ENCODE assay signal across 22 mouse cellular contexts in the genomic region with DNA sequence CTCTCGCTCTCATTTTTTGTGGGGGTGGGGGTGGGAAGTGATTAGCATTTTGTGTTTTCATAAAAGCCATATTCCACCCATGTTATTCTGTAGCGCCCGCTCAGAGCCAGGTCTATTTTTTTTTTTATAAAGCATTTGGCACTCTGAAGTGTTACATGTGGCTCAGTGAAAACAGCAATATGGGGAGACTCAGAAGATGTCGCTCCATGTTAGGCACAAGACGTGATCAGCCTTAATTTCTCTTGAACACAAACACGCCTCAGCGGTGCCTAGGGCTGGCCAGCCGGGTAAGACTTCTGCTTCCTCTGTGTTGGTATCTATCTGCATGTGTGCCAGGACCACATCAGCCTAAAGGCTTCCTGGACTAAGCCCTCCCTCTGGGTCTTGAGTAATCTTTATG. TPM values are rescaled to one million over a fixed set of nuclear protein-coding genes. Genes with fewer than 3 reads are reported as not detected.
A peak's percentile ranks its signal among the peaks of the same experiment; 100 is the strongest.
DNase-seq lines count a peak whose midpoint lies in the region; ATAC-seq and TF ChIP-seq lines count a peak whose summit lies in the region.
"Had no signal": no experiment of that assay in that cellular context is flagged by ENCODE, and none has a peak within 500 bp of the region (broad histone marks: within the 10 kb centered on the region; RNA-seq: fewer than 3 reads in every experiment).

No protein-coding gene starts in this region.

- WGBS in forebrain, embryonic 15.5 days, result 61% methylated on average over 8 of the region's 8 CpGs
- 93% methylated on average over 8 of the region's 8 CpGs for WGBS in forebrain, embryonic 10.5 days
- WGBS in forebrain, postnatal 0 days, result 57% methylated on average over 8 of the region's 8 CpGs

- no peak for DNase-seq in forebrain, embryonic 10.5 days (ENCODE audit: extremely low spot score, low spot score)
- peak; percentile 44 for DNase-seq in layer of hippocampus, adult 9-11 months
- no peak for DNase-seq in layer of hippocampus, postnatal 25 days (ENCODE audit: extremely low spot score in 1 of 2, low spot score in 1 of 2)
- peak; percentile 51 for DNase-seq in forebrain, postnatal 0 days
- no peak for DNase-seq in cerebellum, adult 11-12 months
- DNase-seq: adrenal gland, adult 2 months; adrenal gland, postnatal 14 days; cerebellum, adult 18-20 months; cerebellum, adult 9-10 months; cerebellum, postnatal 14 days; gastrocnemius, postnatal 25 days; heart, adult 18-20 months; heart, postnatal 10 days; heart, postnatal 36 days had no signal

- no peaks in the 10 kb centered on the region for H3K9me3 ChIP-seq in forebrain, embryonic 15.5 days
- no peaks in the 10 kb centered on the region for H3K9me3 ChIP-seq in forebrain, embryonic 10.5 days
- no peaks in the 10 kb centered on the region for H3K9me3 ChIP-seq in forebrain, postnatal 0 days (ENCODE audit: low read length)
- H3K9me3 ChIP-seq: heart, embryonic 12.5 days; heart, embryonic 15.5 days; hindbrain, embryonic 10.5 days; hindbrain, embryonic 13.5 days; intestine, embryonic 15.5 days had no signal

- H3K27ac ChIP-seq in forebrain, embryonic 15.5 days (replicated peaks), result peak overlapping the region; percentile 55
- H3K27ac ChIP-seq in forebrain, embryonic 10.5 days, result no peak overlapping the region
- H3K27ac ChIP-seq in forebrain, postnatal 0 days (ENCODE audit: low read depth, low read length), result no peak overlapping the region
- H3K27ac ChIP-seq: heart, embryonic 15.5 days; hindbrain, embryonic 10.5 days; hindbrain, embryonic 13.5 days; intestine, embryonic 15.5 days had no signal

- no peak for TF ChIP-seq CTCF in forebrain, postnatal 0 days (IDR thresholded peaks at IDR 0.05; ENCODE audit: low read depth)

- ATAC-seq in forebrain, embryonic 15.5 days (replicated peaks), result no peak; the same call in 1 of the 2 replicates
- ATAC-seq in forebrain, postnatal 0 days, result peak; percentile 56
- ATAC-seq: CD4-positive, CD25-positive, alpha-beta regulatory T cell, adult 4 months; hindbrain, embryonic 16.5 days; intestine, embryonic 15.5 days had no signal

- no peaks in the 10 kb centered on the region for H3K27me3 ChIP-seq in forebrain, embryonic 15.5 days
- H3K27me3 ChIP-seq in forebrain, embryonic 10.5 days (ENCODE audit: poor library complexity, severe bottlenecking), result no peaks in the 10 kb centered on the region
- no peaks in the 10 kb centered on the region for H3K27me3 ChIP-seq in forebrain, postnatal 0 days (ENCODE audit: insufficient read depth, low read length)
- H3K27me3 ChIP-seq: heart, embryonic 12.5 days; heart, embryonic 15.5 days; intestine, embryonic 15.5 days had no signal

- H3K4me3 ChIP-seq in forebrain, embryonic 15.5 days, result no peak overlapping the region
- H3K4me3 ChIP-seq in forebrain, embryonic 10.5 days, result no peak overlapping the region
- H3K4me3 ChIP-seq in forebrain, postnatal 0 days (ENCODE audit: low read depth, low read length), result no peak overlapping the region
- H3K4me3 ChIP-seq: heart, embryonic 12.5 days; heart, embryonic 15.5 days; hindbrain, embryonic 10.5 days; hindbrain, embryonic 13.5 days; intestine, embryonic 15.5 days had no signal

- H3K4me2 ChIP-seq in forebrain, embryonic 15.5 days (replicated peaks), result no peak overlapping the region
- no peak overlapping the region for H3K4me2 ChIP-seq in forebrain, postnatal 0 days (ENCODE audit: low read depth)
- H3K4me2 ChIP-seq: heart, embryonic 12.5 days; heart, embryonic 15.5 days; hindbrain, embryonic 13.5 days; intestine, embryonic 15.5 days had no signal

- H3K36me3 ChIP-seq in forebrain, embryonic 15.5 days, result no peaks in the 10 kb centered on the region
- no peaks in the 10 kb centered on the region for H3K36me3 ChIP-seq in forebrain, embryonic 10.5 days (replicated peaks)
- H3K36me3 ChIP-seq in forebrain, postnatal 0 days (ENCODE audit: insufficient read depth), result no peaks in the 10 kb centered on the region
- H3K36me3 ChIP-seq: heart, embryonic 12.5 days; heart, embryonic 15.5 days; hindbrain, embryonic 10.5 days; hindbrain, embryonic 13.5 days; intestine, embryonic 15.5 days had no signal

- H3K4me1 ChIP-seq in forebrain, embryonic 15.5 days, result peaks cover 10% of the 10 kb centered on the region
- H3K4me1 ChIP-seq in forebrain, embryonic 10.5 days, result peaks cover 4% of the 10 kb centered on the region; the same call in 1 of the 2 replicates
- H3K4me1 ChIP-seq in forebrain, postnatal 0 days (ENCODE audit: insufficient read depth), result no peaks in the 10 kb centered on the region
- H3K4me1 ChIP-seq: heart, embryonic 12.5 days; heart, embryonic 15.5 days; hindbrain, embryonic 13.5 days; intestine, embryonic 15.5 days had no signal

- no peak overlapping the region for H3K9ac ChIP-seq in forebrain, embryonic 15.5 days (replicated peaks)
- no peak overlapping the region for H3K9ac ChIP-seq in forebrain, postnatal 0 days
- H3K9ac ChIP-seq: heart, embryonic 12.5 days; heart, embryonic 15.5 days; hindbrain, embryonic 13.5 days; intestine, embryonic 15.5 days had no signal

RNA-seq across cellular contexts. Expression of gene Hdac4, which starts 48.0 kb away (rescaled TPM):
- 31.9 and 32.2 TPM in 2 replicates for polyA plus RNA-seq in forebrain, embryonic 15.5 days (2015; fragmentation: Nextera tagmentation; extraction: Ambion mirVana)
- polyA plus RNA-seq in forebrain, embryonic 10.5 days (2016; fragmentation: Nextera tagmentation; extraction: Ambion mirVana), result 19.4 and 20.6 TPM in 2 replicates
- 100 to 1,000 TPM in 1 of 2 experiments, 10 to 100 TPM in 1; 97.9 to 101 TPM for total RNA-seq in layer of hippocampus, postnatal 25 days (2021)
- 39.7 and 57.0 TPM in 2 replicates for total RNA-seq in forebrain, postnatal 0 days (2014; rRNA removed)
- polyA plus RNA-seq in forebrain, postnatal 0 days (2015; fragmentation: Nextera tagmentation; extraction: Ambion mirVana), result 11.2 and 21.3 TPM in 2 replicates

Comparison
In these comparisons a context has a peak if more than half of its experiments do, and no peak if none do; other contexts are left out.
1. DNase-seq: peak in layer of hippocampus, adult 9-11 months (single experiment) and forebrain, postnatal 0 days (single experiment); none in forebrain, embryonic 10.5 days (single experiment), layer of hippocampus, postnatal 25 days (0 of 2) and cerebellum, adult 11-12 months (single experiment).